Mouse (Mus musculus) right cerebral cortex, postnatal 25 days (tissue): Measurements from ENCODE around the gene Cgn.
A peak's percentile ranks its signal among the peaks of the same experiment; 100 is the strongest.

ENCODE experiments used
- DNase-seq: peaks from one replicate; pipeline ENCODE4 v3.0.0; 2022

Cgn gene

GRCm38 (mm10) chr3:94786367-94786835 is at the start of gene Cgn:
Gene Cgn, minus strand, starts transcription at chr3:94786492.
- DNase-seq = peak; percentile 93

GRCm38 (mm10) chr3:94835396-94835795 is 49.1 kb upstream of the Cgn start:
- DNase-seq = no peak

GRCm38 (mm10) chr3:94833358-94833757 is 47.1 kb upstream of the Cgn start:
- DNase-seq = no peak

- no peak for DNase-seq
These were observed 46.4 kb upstream of the Cgn start for GRCm38 (mm10) chr3:94832701-94833100.

- no peak for DNase-seq
These were observed 45.8 kb upstream of the Cgn start for GRCm38 (mm10) chr3:94832100-94832499.

- no peak for DNase-seq
These were observed 37.8 kb upstream of the Cgn start for GRCm38 (mm10) chr3:94824110-94824509.

GRCm38 (mm10) chr3:94822082-94822481 is 35.8 kb upstream of the Cgn start:
- no peak for DNase-seq

GRCm38 (mm10) chr3:94821008-94821638 is 34.8 kb upstream of the Cgn start:
- peak; percentile 29 for DNase-seq

- DNase-seq = no peak
These were observed 33.4 kb upstream of the Cgn start for GRCm38 (mm10) chr3:94819452-94820425.

- DNase-seq = no peak
These were observed 31.4 kb upstream of the Cgn start for GRCm38 (mm10) chr3:94817731-94818130.

GRCm38 (mm10) chr3:94815603-94816002 is 29.3 kb upstream of the Cgn start:
- DNase-seq = no peak

GRCm38 (mm10) chr3:94814663-94815062 is 28.4 kb upstream of the Cgn start:
- no peak for DNase-seq

GRCm38 (mm10) chr3:94814063-94814462 is 27.8 kb upstream of the Cgn start:
- DNase-seq = no peak

- no peak for DNase-seq
These were observed 27.4 kb upstream of the Cgn start for GRCm38 (mm10) chr3:94813651-94814050.

GRCm38 (mm10) chr3:94811628-94812027 is 25.3 kb upstream of the Cgn start:
- DNase-seq = no peak

GRCm38 (mm10) chr3:94808296-94808695 is 22.0 kb upstream of the Cgn start:
- DNase-seq = no peak

- no peak for DNase-seq
These were observed 18.7 kb upstream of the Cgn start for GRCm38 (mm10) chr3:94804976-94805375.

GRCm38 (mm10) chr3:94804146-94804545 is 17.9 kb upstream of the Cgn start:
- DNase-seq = no peak

- DNase-seq = no peak
These were observed 9.9 kb upstream of the Cgn start for GRCm38 (mm10) chr3:94796181-94796580.

GRCm38 (mm10) chr3:94795596-94796140 is 9.4 kb upstream of the Cgn start:
- DNase-seq = no peak

- DNase-seq = no peak
These were observed 8.1 kb upstream of the Cgn start for GRCm38 (mm10) chr3:94794359-94794758.

GRCm38 (mm10) chr3:94793672-94794071 is 7.4 kb upstream of the Cgn start:
- no peak for DNase-seq

- no peak for DNase-seq
These were observed 6.0 kb upstream of the Cgn start for GRCm38 (mm10) chr3:94792258-94792657.

- DNase-seq = no peak
These were observed 3.2 kb upstream of the Cgn start for GRCm38 (mm10) chr3:94789516-94789915.
